Mouse (Mus musculus): ENCODE data around the gene Ier3.

- TF ChIP-seq CTCF (IDR thresholded peaks at IDR 0.05; ENCODE audit: extremely low read depth, insufficient read depth, insufficient read length, insufficient replicate concordance) (no peak), POLR2A (IDR thresholded peaks at IDR 0.05; ENCODE audit: low read depth, low read length) (no peak)
Observed at GRCm38 (mm10) chr17:35859371-35859770, 37.9 kb downstream of the Ier3 start.

Measured in spleen, adult 2 months (tissue).